Mouse (Mus musculus): ENCODE results near the gene Ccni. TPM values are rescaled to one million over a fixed set of nuclear protein-coding genes. Genes with fewer than 3 reads are reported as not detected.

The Ccni gene
- polyA plus RNA-seq, 1 experiment from 2014 or later, result 48.4 TPM

- ATAC-seq (ENCODE audit: low FRiP score, low TSS enrichment) (no peak), DNase-seq (ENCODE audit: low spot score) (no peak)
- Histone ChIP-seq H3K4me3 (ENCODE audit: low read depth, low read length) (no peak overlapping the region), H3K9me3 (ENCODE audit: control insufficient read depth, low read length) (no peaks in the 10 kb centered on the region), H3K9ac (ENCODE audit: low read length) (no peak overlapping the region), H3K4me1 (replicated peaks; ENCODE audit: control insufficient read depth, insufficient read depth) (no peaks in the 10 kb centered on the region), H3K27me3 (ENCODE audit: control insufficient read depth, insufficient read depth, low read length) (no peaks in the 10 kb centered on the region), H3K27ac (replicated peaks) (no peak overlapping the region), H3K4me2 (replicated peaks; ENCODE audit: low read depth) (no peak overlapping the region), H3K36me3 (ENCODE audit: control insufficient read depth, insufficient read depth, low read length) (no peaks in the 10 kb centered on the region)
- no peak for TF ChIP-seq CTCF (IDR thresholded peaks at IDR 0.05; ENCODE audit: low read depth)
- WGBS, result 50% methylated on average over 1 of the region's 1 CpGs
These were observed 1.3 kb upstream of the Ccni start for GRCm38 (mm10) chr5:93207555-93207954.

DNA sequence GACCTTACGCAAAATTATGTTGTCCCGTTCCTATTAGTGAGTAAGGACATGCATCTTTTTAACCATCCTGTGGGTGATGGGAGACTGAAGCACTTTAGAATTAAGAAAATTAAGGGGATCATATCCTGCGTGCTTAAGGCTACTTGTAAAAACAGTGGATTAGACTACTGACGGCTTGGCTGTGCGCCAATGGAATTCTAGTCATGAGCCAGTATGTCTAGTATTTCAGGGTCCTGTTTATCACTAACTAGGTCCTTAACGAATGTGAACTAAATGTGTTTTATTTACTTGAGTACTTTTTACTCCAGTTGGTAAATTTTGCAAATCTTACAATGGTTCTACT lies 682 bp upstream of the Ccni start:
- TF ChIP-seq CTCF (IDR thresholded peaks at IDR 0.05; ENCODE audit: low read depth) (no peak), EP300 (optimal IDR thresholded peaks at IDR 0.05) (no peak)
- no peaks in the 10 kb centered on the region for H3K9me3 ChIP-seq (ENCODE audit: control insufficient read depth, low read length)
- ATAC-seq (ENCODE audit: low FRiP score, low TSS enrichment) (no peak), DNase-seq (ENCODE audit: low spot score) (peak; percentile 22)
- H3K36me3 ChIP-seq (ENCODE audit: control insufficient read depth, insufficient read depth, low read length), result no peaks in the 10 kb centered on the region
- peak overlapping the region; percentile 58 for H3K4me2 ChIP-seq (replicated peaks; ENCODE audit: low read depth)
- no peaks in the 10 kb centered on the region for H3K27me3 ChIP-seq (ENCODE audit: control insufficient read depth, insufficient read depth, low read length)
- H3K4me1 ChIP-seq (replicated peaks; ENCODE audit: control insufficient read depth, insufficient read depth), result no peaks in the 10 kb centered on the region
- H3K9ac ChIP-seq (ENCODE audit: low read length), result peak overlapping the region; percentile 86
- H3K27ac ChIP-seq (replicated peaks), result peak overlapping the region; percentile 41; the same call in 1 of the 2 replicates
- WGBS, result 2% methylated on average over 6 of the region's 6 CpGs
- peak overlapping the region; percentile 95 for H3K4me3 ChIP-seq (ENCODE audit: low read depth, low read length)

DNA sequence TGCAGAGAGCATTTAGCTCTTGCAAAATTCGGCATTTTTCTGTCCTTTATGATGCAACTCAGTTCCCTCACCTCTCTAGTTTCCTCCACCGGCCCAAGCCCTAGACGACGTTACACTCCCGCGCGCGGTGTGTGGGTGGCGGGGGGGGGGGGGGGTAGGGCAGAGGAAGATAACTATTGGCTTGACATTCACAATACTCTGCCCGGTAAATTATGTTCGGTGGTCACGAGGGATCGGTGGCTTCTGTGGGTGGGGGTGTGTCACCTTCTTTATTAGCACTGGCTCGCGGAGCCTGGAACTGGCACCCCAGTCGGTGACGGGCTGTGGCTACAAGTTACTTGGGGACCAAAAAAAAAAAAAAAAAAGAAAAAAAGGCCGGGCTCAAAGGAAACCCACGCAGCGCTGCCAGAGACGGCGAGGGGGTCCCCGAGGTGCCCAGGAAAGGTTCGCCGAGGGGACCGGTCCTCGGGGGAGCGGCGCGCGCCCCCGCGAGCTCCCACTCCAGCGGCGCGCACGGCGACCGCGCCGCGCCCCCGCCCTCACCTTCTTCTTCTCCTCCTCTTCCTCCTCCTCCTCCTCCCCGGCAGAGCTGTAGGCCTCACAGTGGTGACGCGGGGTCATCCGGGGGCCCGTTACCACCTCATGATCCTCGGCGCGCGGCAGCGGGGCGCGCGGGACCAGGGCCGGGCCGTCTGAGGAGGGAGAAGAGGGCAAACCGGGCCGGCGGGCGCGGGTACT lies 755 bp downstream of the Ccni start:
- no peak for TF ChIP-seq CTCF (IDR thresholded peaks at IDR 0.05; ENCODE audit: low read depth)
- TF ChIP-seq EP300 (optimal IDR thresholded peaks at IDR 0.05), result no peak
- ATAC-seq (ENCODE audit: low FRiP score, low TSS enrichment) (peak; percentile 64), DNase-seq (ENCODE audit: low spot score) (peak; percentile 56)
- Histone ChIP-seq H3K27ac (replicated peaks) (peak overlapping the region; percentile 89), H3K36me3 (ENCODE audit: control insufficient read depth, insufficient read depth, low read length) (peaks cover 2% of the 10 kb centered on the region; the same call in 1 of the 2 replicates), H3K4me2 (replicated peaks; ENCODE audit: low read depth) (peak overlapping the region; percentile 67), H3K4me1 (replicated peaks; ENCODE audit: control insufficient read depth, insufficient read depth) (no peaks in the 10 kb centered on the region), H3K9ac (ENCODE audit: low read length) (peak overlapping the region; percentile 86), H3K9me3 (ENCODE audit: control insufficient read depth, low read length) (no peaks in the 10 kb centered on the region), H3K4me3 (ENCODE audit: low read depth, low read length) (peak overlapping the region; percentile 95), H3K27me3 (ENCODE audit: control insufficient read depth, insufficient read depth, low read length) (no peaks in the 10 kb centered on the region)
- under 1% methylated on average over 56 of the region's 63 CpGs for WGBS

- no peaks in the 10 kb centered on the region for H3K27me3 ChIP-seq (ENCODE audit: control insufficient read depth, insufficient read depth, low read length)
- no peak overlapping the region for H3K27ac ChIP-seq (replicated peaks)
- H3K9me3 ChIP-seq (ENCODE audit: control insufficient read depth, low read length), result no peaks in the 10 kb centered on the region
- DNase-seq (ENCODE audit: low spot score) (no peak), ATAC-seq (ENCODE audit: low FRiP score, low TSS enrichment) (no peak)
- H3K4me2 ChIP-seq (replicated peaks; ENCODE audit: low read depth), result no peak overlapping the region
- H3K36me3 ChIP-seq (ENCODE audit: control insufficient read depth, insufficient read depth, low read length), result peaks cover 2% of the 10 kb centered on the region; the same call in 1 of the 2 replicates
- no peak for TF ChIP-seq EP300 (optimal IDR thresholded peaks at IDR 0.05)
- no peak for TF ChIP-seq CTCF (IDR thresholded peaks at IDR 0.05; ENCODE audit: low read depth)
- no peaks in the 10 kb centered on the region for H3K4me1 ChIP-seq (replicated peaks; ENCODE audit: control insufficient read depth, insufficient read depth)
- H3K9ac ChIP-seq (ENCODE audit: low read length), result no peak overlapping the region
- H3K4me3 ChIP-seq (ENCODE audit: low read depth, low read length), result no peak overlapping the region
- 71% methylated on average over 1 of the region's 1 CpGs for WGBS
These were observed 5.1 kb downstream of the Ccni start for GRCm38 (mm10) chr5:93201181-93201580.

DNA sequence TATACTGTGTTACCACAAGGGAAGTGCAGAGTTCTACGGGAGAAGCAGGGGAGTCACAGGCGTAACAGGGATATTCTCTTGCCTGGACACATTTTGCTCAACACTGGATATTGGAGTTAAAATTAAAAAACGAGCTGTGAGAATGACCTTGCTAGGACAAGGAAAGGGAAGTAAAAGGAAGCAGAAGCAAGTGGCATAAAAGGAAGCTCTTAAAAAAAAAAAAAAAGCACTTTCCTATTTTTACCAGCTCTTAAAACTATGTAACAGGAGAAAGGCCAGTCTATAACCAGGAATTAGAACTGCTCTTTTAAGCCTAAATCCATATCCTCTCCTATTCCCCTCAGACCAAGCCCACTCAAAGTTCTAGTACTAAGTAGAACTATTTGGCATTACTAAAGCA lies 8.1 kb downstream of the Ccni start:
- H3K4me1 ChIP-seq (replicated peaks; ENCODE audit: control insufficient read depth, insufficient read depth), result no peaks in the 10 kb centered on the region
- H3K27me3 ChIP-seq (ENCODE audit: control insufficient read depth, insufficient read depth, low read length), result no peaks in the 10 kb centered on the region
- no peak overlapping the region for H3K27ac ChIP-seq (replicated peaks)
- TF ChIP-seq EP300 (optimal IDR thresholded peaks at IDR 0.05) (no peak), CTCF (IDR thresholded peaks at IDR 0.05; ENCODE audit: low read depth) (no peak)
- WGBS, result 82% methylated on average over 3 of the region's 3 CpGs
- no peak for DNase-seq (ENCODE audit: low spot score)
- no peak overlapping the region for H3K4me3 ChIP-seq (ENCODE audit: low read depth, low read length)
- H3K36me3 ChIP-seq (ENCODE audit: control insufficient read depth, insufficient read depth, low read length), result peaks cover 2% of the 10 kb centered on the region; the same call in 1 of the 2 replicates
- H3K9me3 ChIP-seq (ENCODE audit: control insufficient read depth, low read length), result no peaks in the 10 kb centered on the region
- H3K4me2 ChIP-seq (replicated peaks; ENCODE audit: low read depth), result no peak overlapping the region
- no peak for ATAC-seq (ENCODE audit: low FRiP score, low TSS enrichment)
- no peak overlapping the region for H3K9ac ChIP-seq (ENCODE audit: low read length)

DNA sequence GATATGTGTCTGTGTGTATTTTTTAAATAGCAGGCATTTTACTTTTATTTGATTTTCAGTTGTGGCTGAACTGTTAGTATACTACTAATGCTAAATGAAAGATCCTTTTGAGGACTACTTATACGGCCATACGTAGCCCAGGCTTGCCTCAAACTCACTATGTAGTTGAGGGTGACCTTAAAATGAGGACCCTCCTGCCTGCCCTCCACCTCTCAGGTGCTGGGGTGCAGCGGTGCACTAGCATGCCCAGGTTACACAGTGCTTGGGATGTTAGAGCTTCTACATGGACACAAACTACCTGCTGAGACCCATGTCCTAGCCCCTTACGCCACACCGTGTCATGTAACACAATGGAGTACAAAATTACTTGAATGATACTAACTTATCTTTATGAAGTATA lies 15.9 kb downstream of the Ccni start:
- TF ChIP-seq CTCF (IDR thresholded peaks at IDR 0.05; ENCODE audit: low read depth) (no peak), EP300 (optimal IDR thresholded peaks at IDR 0.05) (no peak)
- Histone ChIP-seq H3K27me3 (ENCODE audit: control insufficient read depth, insufficient read depth, low read length) (no peaks in the 10 kb centered on the region), H3K36me3 (ENCODE audit: control insufficient read depth, insufficient read depth, low read length) (peaks cover 7% of the 10 kb centered on the region), H3K4me2 (replicated peaks; ENCODE audit: low read depth) (no peak overlapping the region), H3K4me3 (ENCODE audit: low read depth, low read length) (no peak overlapping the region), H3K9ac (ENCODE audit: low read length) (no peak overlapping the region), H3K27ac (replicated peaks) (no peak overlapping the region), H3K9me3 (ENCODE audit: control insufficient read depth, low read length) (no peaks in the 10 kb centered on the region), H3K4me1 (replicated peaks; ENCODE audit: control insufficient read depth, insufficient read depth) (no peaks in the 10 kb centered on the region)
- no peak for ATAC-seq (ENCODE audit: low FRiP score, low TSS enrichment)
- DNase-seq (ENCODE audit: low spot score), result no peak
- WGBS, result 93% methylated on average over 5 of the region's 5 CpGs

All from stomach, postnatal 0 days (tissue).